Mouse (Mus musculus): ENCODE measurements at regions not wholly inside any gene's neighbourhood (a gene's known extent, or its start where the extent isn't known, plus 50 kb on each side); places are given as distances from the start of the nearest gene placed in this dataset.

DNA sequence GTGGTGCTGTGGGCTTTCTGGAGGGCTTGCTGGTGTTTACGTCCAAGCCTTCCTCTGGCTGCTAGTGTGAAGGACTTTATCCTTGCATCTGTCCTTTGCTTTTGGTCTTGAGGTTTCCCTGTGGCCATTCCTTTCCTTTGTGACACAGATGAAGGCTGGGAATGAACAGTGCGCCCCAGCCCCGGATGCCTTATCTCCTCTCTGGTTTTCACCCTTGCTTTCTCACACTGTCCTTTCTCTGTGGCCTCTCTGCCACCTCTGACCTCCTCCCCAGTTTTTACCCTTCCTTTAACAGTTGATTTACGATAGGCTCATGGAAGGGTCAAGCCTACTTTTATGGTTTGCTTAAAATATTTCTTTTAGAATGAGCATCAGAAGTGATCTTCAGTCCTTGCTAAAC is 53.2 kb downstream of the Gas1 start:
- ATAC-seq (replicated peaks; ENCODE audit: low FRiP score, poor library complexity, severe bottlenecking) = no peak

DNA sequence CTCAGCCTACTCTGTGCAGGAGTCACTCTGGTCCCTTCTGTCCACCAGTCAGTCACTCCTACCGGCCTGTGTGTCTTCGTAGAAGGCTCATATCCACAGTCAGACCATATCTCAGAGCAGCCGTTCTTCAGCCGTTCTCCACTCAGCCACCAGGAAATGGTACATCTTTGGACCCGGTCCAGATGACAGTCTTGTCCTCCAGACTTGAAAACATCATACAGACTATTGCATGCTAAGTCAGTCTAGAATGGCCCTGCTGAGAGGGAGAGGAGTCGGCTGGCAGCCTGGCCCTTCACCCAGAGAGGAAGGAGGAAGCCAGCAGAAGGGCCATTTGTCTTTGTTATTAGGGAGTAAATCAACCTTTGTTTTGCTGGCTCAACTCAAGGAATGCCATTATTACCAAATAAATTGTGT is 54.0 kb downstream of the Gas1 start:
- no peak for ATAC-seq (replicated peaks; ENCODE audit: low FRiP score, poor library complexity, severe bottlenecking)

DNA sequence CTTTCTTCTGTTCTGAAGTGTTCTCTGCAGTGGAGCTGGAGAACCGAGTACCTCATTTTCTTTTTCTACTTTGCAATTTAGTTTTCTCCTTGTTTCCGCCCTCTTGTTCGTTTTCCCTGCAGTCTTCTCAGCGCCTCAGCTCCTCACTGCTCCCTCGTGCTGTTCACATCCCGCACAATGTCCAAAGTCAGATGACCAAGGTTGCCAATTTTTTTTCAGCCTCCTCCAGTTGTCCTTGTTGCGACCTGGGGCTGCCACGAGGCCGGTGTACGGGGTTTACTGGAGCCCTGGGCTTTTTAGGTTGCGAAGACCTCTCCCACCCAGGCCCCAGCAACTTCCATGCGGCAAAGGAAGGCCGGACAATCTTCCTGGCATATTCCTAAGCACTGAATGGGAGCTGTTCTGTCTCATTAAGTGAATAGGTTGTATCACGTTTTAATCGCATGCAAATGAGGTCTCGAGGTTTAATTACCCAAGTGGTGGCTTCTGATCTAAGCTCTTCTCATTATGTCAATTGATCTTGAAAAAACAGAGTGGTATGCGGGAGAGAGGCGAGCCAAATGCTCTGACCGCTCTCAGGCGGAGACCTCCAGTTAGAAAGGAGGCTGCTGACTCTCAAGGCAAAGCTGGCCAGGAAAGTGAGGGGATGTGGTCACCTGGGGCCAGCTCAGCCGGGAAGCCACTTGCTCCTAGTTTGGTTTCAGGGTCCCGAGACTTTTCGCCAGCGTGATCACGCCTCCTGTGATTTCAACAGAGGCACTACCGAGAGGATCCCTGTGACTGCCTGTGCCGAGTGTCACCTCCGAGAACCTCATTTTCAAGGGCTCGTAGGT is 54.6 kb downstream of the Gas1 start:
- no peak for ATAC-seq (replicated peaks; ENCODE audit: low FRiP score, poor library complexity, severe bottlenecking)

DNA sequence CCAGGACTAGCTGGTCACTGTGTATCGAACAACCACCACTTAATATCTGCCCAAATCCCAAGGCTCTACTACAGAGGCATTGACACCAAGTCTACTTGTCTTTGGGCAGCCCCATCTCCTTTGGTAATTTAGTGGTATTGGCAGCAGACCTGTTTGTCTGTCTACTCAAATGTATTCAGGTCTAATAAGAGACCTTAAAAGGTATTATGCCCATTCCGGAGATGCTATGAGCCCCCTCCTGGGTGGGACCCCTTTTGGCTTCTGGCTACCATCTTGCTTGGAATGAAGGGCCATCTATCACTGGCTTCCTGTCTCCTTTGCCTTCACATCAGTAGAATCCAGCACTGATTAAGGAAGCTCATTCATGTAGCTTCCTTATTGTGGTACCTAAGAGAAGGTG is 65.7 kb downstream of the Gas1 start:
- ATAC-seq (replicated peaks; ENCODE audit: low FRiP score, poor library complexity, severe bottlenecking) = no peak

DNA sequence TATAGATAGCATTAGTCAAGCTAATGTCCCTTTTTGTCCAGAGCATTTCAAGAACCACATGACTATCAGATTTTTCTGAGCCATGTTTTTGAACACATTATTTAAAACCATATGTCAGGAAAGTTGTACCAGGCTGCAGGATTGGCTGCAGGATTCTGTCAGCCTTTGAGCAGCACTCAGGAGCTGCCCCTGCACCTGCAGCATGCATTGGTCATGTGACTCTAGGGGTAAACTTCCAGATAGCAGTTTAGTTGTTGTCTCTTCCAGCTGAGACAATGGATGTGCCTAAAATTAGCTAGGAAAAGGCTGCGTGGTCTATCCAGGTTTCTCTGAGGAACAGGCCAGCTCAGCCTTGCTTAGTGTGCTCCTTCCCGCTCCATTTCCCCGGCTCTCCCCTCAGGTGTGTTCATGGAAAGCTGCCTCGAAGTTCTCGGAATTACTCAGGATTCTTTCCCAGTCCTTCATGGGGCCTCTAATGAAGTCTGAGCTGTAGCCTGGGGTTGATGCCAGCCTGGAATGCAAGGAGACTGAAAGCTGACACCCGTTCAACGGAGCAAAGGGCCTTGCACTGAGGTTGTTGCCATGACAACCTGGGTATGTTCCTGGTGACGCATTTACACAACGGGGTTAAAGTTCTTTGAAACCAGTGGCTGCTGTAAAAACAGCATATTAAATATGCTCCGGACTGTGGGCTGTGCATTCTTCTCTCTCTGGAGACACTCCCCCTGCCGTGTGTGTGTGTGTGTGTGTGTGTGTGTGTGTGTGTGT is 66.9 kb downstream of the Gas1 start:
- ATAC-seq (replicated peaks; ENCODE audit: low FRiP score, poor library complexity, severe bottlenecking) = no peak

DNA sequence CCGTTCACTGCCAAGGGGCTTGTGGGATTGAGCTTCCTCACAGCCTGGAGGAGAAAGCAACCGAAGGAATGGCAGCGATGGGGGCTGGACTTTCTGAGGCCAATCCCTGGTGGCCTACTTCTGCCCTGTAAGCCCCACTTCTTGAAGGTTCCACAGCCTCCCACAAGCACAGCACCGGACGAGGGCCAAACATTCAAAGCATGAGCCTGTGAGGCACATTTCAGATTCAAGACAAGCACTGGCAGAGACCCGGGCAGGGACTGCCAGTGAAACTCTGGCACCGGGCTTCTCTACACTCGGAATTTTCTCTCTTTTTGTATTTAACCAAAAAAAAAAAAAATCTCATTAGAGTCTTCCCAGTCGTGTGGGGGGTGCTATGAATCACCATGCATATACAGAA is 71.9 kb downstream of the Gas1 start:
- ATAC-seq (replicated peaks; ENCODE audit: low FRiP score, poor library complexity, severe bottlenecking) = no peak

DNA sequence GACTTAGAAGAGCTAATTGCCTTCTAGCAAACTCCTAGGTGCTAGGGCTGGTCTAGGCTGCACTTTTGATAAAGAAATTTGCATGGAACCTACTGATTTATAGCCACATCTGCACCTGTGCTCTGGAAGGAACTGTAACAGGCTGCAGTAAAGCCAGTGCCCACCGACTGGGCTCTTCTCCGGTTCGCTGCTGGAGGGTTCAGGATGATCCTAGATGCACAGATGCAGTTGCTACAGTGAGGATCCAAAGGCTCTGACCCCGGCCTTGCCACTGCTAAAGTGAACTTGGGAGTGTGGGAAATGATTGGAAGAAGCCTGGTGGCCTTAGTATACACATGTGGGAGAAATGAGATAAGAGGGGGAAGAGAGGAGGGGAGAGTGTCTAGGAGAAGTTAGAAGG is 75.5 kb downstream of the Gas1 start:
- ATAC-seq (replicated peaks; ENCODE audit: low FRiP score, poor library complexity, severe bottlenecking) = no peak

DNA sequence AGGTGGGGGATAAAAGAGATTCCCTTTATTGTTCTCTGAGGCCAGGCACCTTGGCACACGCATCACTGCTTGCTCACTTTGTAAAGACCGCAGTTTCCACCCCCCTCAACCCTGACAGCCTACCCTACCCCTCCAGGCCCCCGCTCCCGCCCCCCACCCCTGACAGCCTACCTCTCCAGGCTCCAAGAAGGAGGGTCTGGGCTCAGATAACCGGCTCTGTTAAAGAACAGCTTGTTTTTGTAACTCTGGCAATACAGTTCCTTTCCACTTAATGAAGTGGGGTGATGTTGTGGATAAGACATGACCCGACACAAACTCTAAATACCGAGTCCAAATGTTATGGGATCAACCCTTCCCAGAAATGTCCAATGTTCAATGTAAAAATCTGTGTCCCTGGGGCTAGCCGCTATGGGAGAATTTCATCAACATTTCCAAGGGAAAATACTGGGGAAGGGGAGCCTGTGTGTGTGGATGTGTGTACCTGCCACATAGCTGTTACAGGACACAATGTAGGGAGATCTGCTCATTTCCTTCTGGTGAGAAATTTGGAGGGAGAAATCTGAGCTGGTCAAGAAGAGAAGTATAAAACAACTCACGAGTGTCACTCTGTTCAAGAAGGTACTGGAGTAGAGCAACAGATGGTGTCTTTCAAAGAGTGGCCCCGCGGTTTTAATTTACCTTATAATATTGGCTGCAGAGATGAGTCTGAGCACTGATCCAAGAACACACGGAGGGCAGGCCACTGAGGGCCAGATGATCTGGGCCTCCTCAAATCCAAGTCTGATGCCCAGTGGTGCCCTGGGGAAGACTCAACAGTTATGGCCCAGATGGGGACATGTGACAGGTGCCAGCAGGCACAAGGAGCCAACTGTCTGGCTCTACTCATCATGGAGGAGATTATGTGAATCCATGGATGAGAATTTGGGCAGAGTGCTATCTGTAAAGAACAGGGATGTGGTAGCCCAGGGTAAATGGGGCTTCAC is 76.7 kb downstream of the Gas1 start:
- no peak for ATAC-seq (replicated peaks; ENCODE audit: low FRiP score, poor library complexity, severe bottlenecking)

DNA sequence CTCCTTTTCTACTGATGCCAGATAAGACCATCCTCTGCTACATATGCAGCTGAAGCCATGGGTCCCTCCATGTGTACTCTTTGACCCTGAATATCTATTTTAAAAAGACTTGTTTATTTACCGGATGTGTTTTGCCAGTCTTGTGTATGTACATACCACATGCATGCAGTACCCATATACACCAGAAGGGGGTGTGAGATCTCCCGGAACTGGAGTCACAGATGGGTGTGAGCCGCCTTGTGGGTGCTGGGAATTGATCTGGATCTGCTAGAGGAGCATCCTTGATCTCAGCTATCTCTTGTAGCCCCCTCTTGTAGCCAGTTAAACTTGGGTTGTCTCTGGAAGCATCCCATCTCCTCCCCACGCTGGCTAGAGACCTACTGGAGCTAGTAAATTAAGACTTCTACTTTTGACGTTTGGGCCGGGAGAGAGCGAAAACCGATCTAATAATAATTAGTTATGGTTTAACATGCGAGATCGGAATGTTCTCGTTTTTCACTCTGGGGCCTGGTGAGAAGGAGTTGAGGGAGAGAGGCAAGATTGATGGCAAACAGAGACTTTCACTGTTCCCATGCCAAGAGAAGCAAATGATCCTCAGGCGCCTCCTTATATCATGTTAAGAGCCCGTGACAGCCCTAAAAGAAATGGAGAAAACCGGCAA is 77.6 kb downstream of the Gas1 start:
- no peak for ATAC-seq (replicated peaks; ENCODE audit: low FRiP score, poor library complexity, severe bottlenecking)

DNA sequence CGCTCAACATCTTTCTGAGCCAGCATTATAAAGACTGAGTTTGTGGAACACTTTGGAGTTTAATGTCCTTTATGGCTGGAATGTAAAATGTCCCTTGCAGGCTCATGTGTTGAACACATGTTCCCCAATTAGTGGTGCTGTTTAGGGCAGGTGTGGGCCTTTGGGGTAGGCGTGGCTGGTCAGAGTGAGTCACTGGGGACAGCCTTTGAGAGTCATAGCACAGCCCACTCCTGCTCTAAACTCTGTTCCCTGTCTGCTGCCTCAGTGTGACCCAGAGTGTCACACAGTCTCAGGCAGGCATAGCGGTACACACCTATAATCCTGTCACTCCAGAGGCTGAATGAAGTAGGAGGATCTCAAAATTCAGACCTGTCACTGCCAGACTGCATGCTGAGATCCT is 78.8 kb downstream of the Gas1 start:
- ATAC-seq (replicated peaks; ENCODE audit: low FRiP score, poor library complexity, severe bottlenecking) = no peak

DNA sequence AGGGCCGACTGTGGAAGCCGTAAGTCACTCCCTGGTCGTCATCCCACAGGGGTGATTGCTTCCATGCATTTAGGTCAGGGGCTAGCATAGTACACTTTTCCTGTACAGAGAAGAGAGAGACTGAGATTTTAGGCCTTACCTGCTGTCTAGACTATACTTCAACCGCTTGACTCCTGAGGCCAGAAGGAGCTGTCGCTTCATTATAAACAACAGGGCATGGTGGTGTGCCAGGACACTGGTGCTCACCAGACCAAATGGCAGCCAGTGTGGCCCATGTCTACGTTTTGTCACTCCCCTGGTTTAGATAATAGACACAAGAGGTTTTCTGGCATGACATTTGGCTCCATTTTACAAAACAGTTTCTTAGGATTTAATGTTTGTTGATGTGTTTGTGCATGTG is 79.4 kb downstream of the Gas1 start:
- no peak for ATAC-seq (replicated peaks; ENCODE audit: low FRiP score, poor library complexity, severe bottlenecking)

DNA sequence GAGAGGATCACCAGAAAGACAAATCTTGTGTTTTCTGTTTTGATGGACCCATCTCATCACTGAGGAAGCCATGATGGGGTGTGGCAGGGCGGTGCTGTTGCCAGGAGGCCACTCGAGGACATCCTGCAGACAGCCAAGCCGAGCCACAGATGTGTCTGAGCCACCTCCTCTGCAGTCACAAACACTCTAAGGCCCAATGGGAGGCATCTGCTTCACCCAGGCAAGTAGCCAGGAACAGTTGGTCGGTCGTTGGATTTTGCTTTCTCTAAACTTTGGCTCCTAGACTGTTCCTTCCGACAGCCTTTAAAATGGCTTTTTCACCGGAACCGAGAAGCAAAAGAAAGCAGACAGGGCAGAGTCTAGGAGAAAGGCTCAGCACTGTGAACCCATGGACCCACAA is 90.5 kb downstream of the Gas1 start:
- no peak for ATAC-seq (replicated peaks; ENCODE audit: low FRiP score, poor library complexity, severe bottlenecking)

DNA sequence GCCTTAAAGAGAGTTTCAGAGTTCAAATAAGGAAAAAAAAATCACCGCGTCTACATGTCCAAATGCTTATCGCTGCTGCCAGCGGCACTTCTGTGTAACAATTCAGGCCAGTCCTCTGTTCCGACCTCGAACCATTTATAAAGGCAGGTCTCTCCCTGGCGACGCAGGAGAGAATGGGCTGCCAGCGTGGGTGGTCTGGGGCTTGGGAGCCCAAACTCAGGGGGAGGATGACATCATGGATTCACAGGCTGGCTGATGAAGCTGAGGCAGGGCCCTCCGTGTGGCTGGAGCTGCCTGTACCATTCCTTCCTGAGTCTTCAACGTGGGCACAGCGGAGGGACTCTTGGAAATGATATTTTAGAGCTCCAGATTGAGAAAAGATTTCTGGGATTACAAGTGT is 92.2 kb downstream of the Gas1 start:
- no peak for ATAC-seq (replicated peaks; ENCODE audit: low FRiP score, poor library complexity, severe bottlenecking)

DNA sequence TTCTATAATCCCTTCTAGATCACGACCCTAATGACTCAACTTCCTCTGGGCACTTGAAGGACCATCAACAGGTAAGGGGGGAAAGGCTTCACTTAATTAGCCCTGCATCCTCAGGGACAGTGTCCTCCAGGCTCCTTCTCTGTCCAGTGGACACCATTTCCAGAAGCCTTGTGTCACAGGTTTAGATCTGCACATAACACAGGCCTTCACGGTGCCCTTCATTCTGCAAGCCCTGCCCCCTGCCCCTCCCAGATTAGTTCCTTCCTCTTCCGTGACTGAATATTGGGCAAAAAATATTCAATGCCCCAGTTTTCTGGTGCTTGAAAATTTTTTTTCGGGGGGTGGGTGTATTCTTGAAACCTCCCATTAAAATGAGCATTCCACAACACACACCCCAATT is 92.9 kb downstream of the Gas1 start:
- ATAC-seq (replicated peaks; ENCODE audit: low FRiP score, poor library complexity, severe bottlenecking) = no peak

DNA sequence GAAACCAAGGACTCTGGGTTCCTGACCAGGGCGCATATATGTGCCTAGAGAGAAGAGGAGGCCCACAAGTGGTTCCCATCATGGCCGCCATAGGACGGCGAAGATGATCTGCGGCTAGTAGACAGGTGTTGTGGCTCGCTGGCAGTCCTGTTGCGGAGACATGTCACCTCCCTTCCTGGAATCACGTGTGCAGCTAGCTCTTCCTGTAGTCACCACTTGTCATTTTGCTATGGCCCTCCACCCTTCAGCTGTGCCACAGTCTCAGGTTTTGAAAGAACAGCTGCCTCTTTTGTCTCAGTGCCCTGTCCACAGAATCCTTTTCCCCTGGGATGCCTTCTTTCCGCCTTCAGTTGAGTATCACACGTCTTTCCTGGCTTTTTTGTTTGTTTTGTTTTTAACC is 97.1 kb downstream of the Gas1 start:
- no peak for ATAC-seq (replicated peaks; ENCODE audit: low FRiP score, poor library complexity, severe bottlenecking)

DNA sequence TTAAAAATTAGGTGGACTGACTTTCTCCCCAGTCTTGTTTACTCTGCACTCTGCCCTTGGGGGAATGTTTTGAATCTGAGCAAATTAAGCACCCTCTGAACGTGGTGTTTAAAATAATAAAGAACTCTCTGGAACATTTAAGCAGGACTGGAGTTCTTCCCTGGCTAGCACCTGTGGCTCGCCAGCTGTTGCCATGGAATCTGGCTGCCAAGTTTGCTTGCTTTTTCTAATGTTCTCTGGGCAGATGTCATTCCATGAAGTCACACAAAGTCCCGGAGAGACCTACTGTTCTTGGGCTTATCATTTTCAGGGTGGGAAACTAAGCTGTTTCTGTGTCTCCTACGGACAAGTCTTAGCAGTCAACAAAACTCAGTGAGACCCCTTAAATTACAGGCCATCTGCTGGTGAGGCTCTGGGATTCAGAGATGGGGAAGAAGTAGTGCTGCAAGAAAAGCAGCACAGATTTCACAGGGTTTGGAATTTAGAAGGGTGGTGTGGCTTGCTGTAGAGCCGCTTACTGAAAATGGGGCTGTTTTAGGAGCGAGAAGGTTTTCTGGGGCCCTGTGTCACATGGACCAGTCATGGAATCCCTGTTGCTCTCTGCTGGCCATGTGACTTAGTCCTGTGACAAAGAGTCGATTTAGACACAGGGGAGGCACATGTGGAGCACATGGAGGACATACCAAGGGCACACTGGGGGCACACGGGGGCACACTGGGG is 98.7 kb downstream of the Gas1 start:
- no peak for ATAC-seq (replicated peaks; ENCODE audit: low FRiP score, poor library complexity, severe bottlenecking)

DNA sequence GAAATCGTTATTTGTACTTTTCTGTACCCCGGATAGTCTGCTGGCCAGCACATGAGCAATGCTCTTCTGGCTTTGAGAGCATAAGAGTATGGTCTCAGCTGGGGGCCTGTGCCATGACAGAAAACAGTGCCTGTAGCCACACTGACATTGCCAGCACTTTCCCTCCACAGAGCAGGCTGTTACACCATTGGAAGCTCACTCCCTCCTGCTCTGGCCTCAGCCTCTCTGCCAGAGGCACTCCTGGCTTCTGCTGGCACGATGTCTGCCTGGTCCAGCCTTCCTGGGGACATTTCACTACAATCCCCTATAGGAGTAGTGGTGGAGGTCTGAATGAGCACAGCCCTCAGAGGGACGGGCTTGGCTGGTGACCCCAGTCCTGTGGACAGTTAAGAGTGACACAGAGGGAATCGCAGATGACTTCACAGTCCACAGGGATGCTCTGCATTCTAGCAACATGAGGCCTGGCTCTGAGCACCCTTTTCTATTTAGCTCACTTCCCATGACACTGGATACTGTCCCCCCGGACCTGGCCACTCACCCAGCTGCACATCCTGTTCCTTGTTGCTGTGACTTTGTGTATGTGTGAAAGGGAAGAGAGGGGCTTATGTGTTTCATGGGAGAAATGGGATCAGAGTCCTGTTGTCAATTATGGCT is 100.9 kb downstream of the Gas1 start:
- no peak for ATAC-seq (replicated peaks; ENCODE audit: low FRiP score, poor library complexity, severe bottlenecking)

DNA sequence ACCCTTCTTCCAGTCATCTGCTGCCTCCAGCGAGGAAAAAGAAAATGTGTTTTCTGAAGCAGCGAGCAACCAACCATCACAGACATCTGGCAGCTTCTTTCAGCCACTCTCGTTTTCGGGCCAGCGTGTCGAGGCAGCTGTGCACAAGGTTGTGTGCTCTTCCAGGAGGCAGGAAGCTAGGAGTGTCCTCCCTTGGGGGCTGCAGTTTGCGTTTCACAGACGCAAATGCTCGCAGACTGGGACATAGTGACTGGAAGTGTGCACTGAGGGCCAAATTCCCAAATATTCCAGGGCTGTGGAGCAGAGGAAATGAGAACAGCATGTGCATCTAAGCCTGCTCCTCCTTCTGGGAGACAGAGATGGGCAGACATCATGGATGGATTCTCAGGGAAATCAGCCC is 105.6 kb downstream of the Gas1 start:
- ATAC-seq (replicated peaks; ENCODE audit: low FRiP score, poor library complexity, severe bottlenecking) = no peak

DNA sequence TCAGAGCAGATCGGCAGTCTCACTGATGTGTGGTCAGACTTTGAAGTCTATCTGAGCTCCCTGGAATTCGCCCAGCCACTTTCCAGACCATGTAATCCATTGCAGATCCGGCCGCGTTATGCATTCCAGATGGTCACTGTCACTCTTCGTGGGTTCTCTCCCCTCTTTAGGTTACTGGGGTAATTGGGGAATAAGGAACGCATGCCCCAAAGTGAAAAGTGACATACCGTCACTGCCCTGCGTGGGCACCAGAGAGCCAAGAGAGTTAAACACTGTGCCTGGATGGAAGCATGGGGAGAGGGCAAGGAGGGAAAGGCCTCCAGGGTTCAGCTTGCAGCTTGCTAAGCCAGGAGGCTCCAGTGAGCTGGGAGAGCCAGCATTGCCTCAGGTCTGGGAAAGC is 108.0 kb downstream of the Gas1 start:
- ATAC-seq (replicated peaks; ENCODE audit: low FRiP score, poor library complexity, severe bottlenecking) = no peak
